Mouse (Mus musculus) limb, embryonic 15.5 days (tissue): ENCODE results near the gene Gpr15. TPM values are rescaled to one million over a fixed set of nuclear protein-coding genes. Genes with fewer than 3 reads are reported as not detected.

ENCODE experiments used
- ATAC-seq: fragments of 200-750 bp; cut with Nextera tagmentation; 2 replicates; pipeline ENCODE4 v1.8.0; 2017; ENCODE audit warnings: low read depth, moderate TSS enrichment; ENCODE audit not compliant: insufficient number of reproducible peaks, low FRiP score, low TSS enrichment
- H3K27ac ChIP-seq: fragments of 300-500 bp; sonication (generic); 2 replicates; pipeline ENCODE4 v1.5.1; 2015; ENCODE audit warnings: moderate library complexity, mild to moderate bottlenecking, inconsistent platforms
- H3K27me3 ChIP-seq: fragments of 300-500 bp; sonication (generic); 2 replicates; pipeline ENCODE4 v1.6.1; 2015; ENCODE audit warnings: inconsistent platforms
- H3K36me3 ChIP-seq: fragments of 300-500 bp; sonication (generic); 2 replicates; pipeline ENCODE4 v1.6.1; 2015; ENCODE audit warnings: inconsistent platforms
- H3K4me1 ChIP-seq: fragments of 300-500 bp; sonication (generic); 2 replicates; pipeline ENCODE4 v1.6.1; 2015; ENCODE audit warnings: inconsistent platforms
- H3K4me2 ChIP-seq: fragments of 300-500 bp; sonication (generic); 2 replicates; pipeline ENCODE4 v1.6.1; 2015; ENCODE audit warnings: mild to moderate bottlenecking, inconsistent platforms
- H3K4me3 ChIP-seq: fragments of 300-500 bp; sonication (generic); 2 replicates; pipeline ENCODE4 v1.5.1; 2015; ENCODE audit warnings: mild to moderate bottlenecking, inconsistent platforms
- H3K9ac ChIP-seq: fragments of 300-500 bp; sonication (generic); 2 replicates; pipeline ENCODE4 v1.6.1; 2015; ENCODE audit warnings: inconsistent platforms
- H3K9me3 ChIP-seq: fragments of 300-500 bp; sonication (generic); 2 replicates; pipeline ENCODE4 v1.6.1; 2016; ENCODE audit warnings: inconsistent platforms
- WGBS: fragments of 180-500 bp; shearing (Covaris S2); methylation state at CpG from one replicate; pipeline ENCODE4 v1.1.7; 2015; 5-methylcytosine and 5-hydroxymethylcytosine counted together
- polyA plus RNA-seq: library from polyadenylated mRNA; unstranded; fragments of >200 nt; fragmentation: Nextera tagmentation; extraction: Ambion mirVana; gene quantifications from 2 replicates; pipeline ENCODE4 v1.2.1, GENCODE M21; 2015

Gene Gpr15
- polyA plus RNA-seq, result not detected in 2 replicates

- no peak within 1 kb of the TSS for H3K4me2 ChIP-seq
- no peak within 1 kb of the TSS for H3K9ac ChIP-seq
- H3K4me1 ChIP-seq, result no peaks in the 10 kb centered on the region
- no peaks in the 10 kb centered on the region for H3K27me3 ChIP-seq
- H3K9me3 ChIP-seq, result no peaks in the 10 kb centered on the region
- no peak within 1 kb of the TSS for H3K27ac ChIP-seq
- no peak for ATAC-seq
- 94% methylated on average over 7 of the region's 7 CpGs for WGBS
- no peaks in the 10 kb centered on the region for H3K36me3 ChIP-seq
- H3K4me3 ChIP-seq, result no peak within 1 kb of the TSS
Measured at GRCm38 (mm10) chr16:58718666-58719120, at the start of gene Gpr15. Gpr15 (minus strand) TSS chr16:58719070.

- Histone ChIP-seq H3K36me3 (no peaks in the 10 kb centered on the region), H3K9me3 (no peaks in the 10 kb centered on the region), H3K4me3 (no peak within 1 kb of the TSS), H3K27ac (no peak within 1 kb of the TSS), H3K4me2 (no peak within 1 kb of the TSS), H3K4me1 (no peaks in the 10 kb centered on the region), H3K27me3 (no peaks in the 10 kb centered on the region), H3K9ac (no peak within 1 kb of the TSS)
- WGBS, result 87% methylated on average over 1 of the region's 1 CpGs
- no peak for ATAC-seq
Measured at GRCm38 (mm10) chr16:58763076-58763475, 44.2 kb upstream of the Gpr15 start, which contains the start of gene Olfr172. Olfr172 (minus strand) TSS chr16:58763176.

GRCm38 (mm10) chr16:58756191-58756590 is 37.3 kb upstream of the Gpr15 start:
- no peaks in the 10 kb centered on the region for H3K4me1 ChIP-seq
- H3K4me3 ChIP-seq, result no peak overlapping the region
- H3K27ac ChIP-seq, result no peak overlapping the region
- H3K4me2 ChIP-seq, result no peak overlapping the region
- ATAC-seq, result peak; percentile 58; the same call in 1 of the 2 replicates
- no peaks in the 10 kb centered on the region for H3K9me3 ChIP-seq
- H3K9ac ChIP-seq, result no peak overlapping the region
- no peaks in the 10 kb centered on the region for H3K36me3 ChIP-seq
- no peaks in the 10 kb centered on the region for H3K27me3 ChIP-seq

- Histone ChIP-seq H3K4me1 (no peaks in the 10 kb centered on the region), H3K9me3 (no peaks in the 10 kb centered on the region), H3K4me3 (no peak overlapping the region), H3K27ac (no peak overlapping the region), H3K27me3 (no peaks in the 10 kb centered on the region), H3K36me3 (no peaks in the 10 kb centered on the region), H3K4me2 (no peak overlapping the region), H3K9ac (no peak overlapping the region)
- 21% methylated on average over 1 of the region's 1 CpGs for WGBS
- ATAC-seq, result no peak
Measured at GRCm38 (mm10) chr16:58751314-58751713, 32.4 kb upstream of the Gpr15 start.

GRCm38 (mm10) chr16:58746715-58747114 is 27.8 kb upstream of the Gpr15 start:
- Histone ChIP-seq H3K4me1 (no peaks in the 10 kb centered on the region), H3K4me3 (no peak overlapping the region), H3K27me3 (no peaks in the 10 kb centered on the region), H3K27ac (no peak overlapping the region), H3K4me2 (no peak overlapping the region), H3K36me3 (no peaks in the 10 kb centered on the region), H3K9ac (no peak overlapping the region), H3K9me3 (no peaks in the 10 kb centered on the region)
- 61% methylated on average over 4 of the region's 4 CpGs for WGBS
- ATAC-seq, result no peak

GRCm38 (mm10) chr16:58740751-58741150 is 21.9 kb upstream of the Gpr15 start:
- ATAC-seq, result no peak

GRCm38 (mm10) chr16:58738800-58739199 is 19.9 kb upstream of the Gpr15 start:
- no peak overlapping the region for H3K27ac ChIP-seq
- H3K4me2 ChIP-seq, result no peak overlapping the region
- no peaks in the 10 kb centered on the region for H3K4me1 ChIP-seq
- H3K27me3 ChIP-seq, result no peaks in the 10 kb centered on the region
- no peaks in the 10 kb centered on the region for H3K9me3 ChIP-seq
- no peak overlapping the region for H3K4me3 ChIP-seq
- WGBS, result 97% methylated on average over 1 of the region's 1 CpGs
- no peak overlapping the region for H3K9ac ChIP-seq
- peaks cover 13% of the 10 kb centered on the region for H3K36me3 ChIP-seq
- no peak for ATAC-seq

More at GRCm38 (mm10) chr16:58740751-58741150, 21.9 kb upstream of the Gpr15 start:
- H3K27me3 ChIP-seq, result no peaks in the 10 kb centered on the region
- 94% methylated on average over 5 of the region's 5 CpGs for WGBS
- H3K4me2 ChIP-seq, result no peak overlapping the region
- no peak overlapping the region for H3K27ac ChIP-seq
- no peak overlapping the region for H3K9ac ChIP-seq
- no peaks in the 10 kb centered on the region for H3K4me1 ChIP-seq
- no peak overlapping the region for H3K4me3 ChIP-seq
- H3K36me3 ChIP-seq, result no peaks in the 10 kb centered on the region
- H3K9me3 ChIP-seq, result no peaks in the 10 kb centered on the region

- no peak overlapping the region for H3K4me3 ChIP-seq
- H3K9me3 ChIP-seq, result no peaks in the 10 kb centered on the region
- H3K36me3 ChIP-seq, result peaks cover 14% of the 10 kb centered on the region
- no peak for ATAC-seq
- no peaks in the 10 kb centered on the region for H3K27me3 ChIP-seq
- 80% methylated on average over 4 of the region's 4 CpGs for WGBS
- no peak overlapping the region for H3K9ac ChIP-seq
- no peak overlapping the region for H3K27ac ChIP-seq
- no peaks in the 10 kb centered on the region for H3K4me1 ChIP-seq
- no peak overlapping the region for H3K4me2 ChIP-seq
Measured at GRCm38 (mm10) chr16:58738205-58738604, 19.3 kb upstream of the Gpr15 start.

- WGBS, result under 1% methylated on average over 24 of the region's 31 CpGs
- Histone ChIP-seq H3K4me1 (peaks cover 6% of the 10 kb centered on the region), H3K36me3 (peaks cover 34% of the 10 kb centered on the region), H3K27ac (peak overlapping the region; percentile 88), H3K27me3 (no peaks in the 10 kb centered on the region), H3K9me3 (no peaks in the 10 kb centered on the region), H3K4me3 (peak overlapping the region; percentile 74), H3K9ac (peak overlapping the region; percentile 66), H3K4me2 (peak overlapping the region; percentile 52)
- peak; percentile 87 for ATAC-seq
Measured at GRCm38 (mm10) chr16:58728176-58728671, 9.4 kb upstream of the Gpr15 start.

- peak within 1 kb of the TSS; percentile 88 for H3K27ac ChIP-seq
- H3K9me3 ChIP-seq, result no peaks in the 10 kb centered on the region
- peak within 1 kb of the TSS; percentile 52 for H3K4me2 ChIP-seq
- peaks cover 27% of the 10 kb centered on the region for H3K36me3 ChIP-seq
- peaks cover 6% of the 10 kb centered on the region for H3K4me1 ChIP-seq
- WGBS, result 2% methylated on average over 33 of the region's 35 CpGs
- peak within 1 kb of the TSS; percentile 74 for H3K4me3 ChIP-seq
- ATAC-seq, result peak; percentile 100
- H3K27me3 ChIP-seq, result no peaks in the 10 kb centered on the region
- H3K9ac ChIP-seq, result peak within 1 kb of the TSS; percentile 66
Measured at GRCm38 (mm10) chr16:58727477-58728131, 8.7 kb upstream of the Gpr15 start, which contains the start of gene Cldnd1. Cldnd1 (plus strand) TSS chr16:58727910.

GRCm38 (mm10) chr16:58726680-58727476 is 8.0 kb upstream of the Gpr15 start:
- H3K4me1 ChIP-seq, result peaks cover 6% of the 10 kb centered on the region
- no peak overlapping the region for H3K9ac ChIP-seq
- ATAC-seq, result no peak
- H3K27me3 ChIP-seq, result no peaks in the 10 kb centered on the region
- H3K27ac ChIP-seq, result no peak overlapping the region
- H3K9me3 ChIP-seq, result no peaks in the 10 kb centered on the region
- 77% methylated on average over 11 of the region's 11 CpGs for WGBS
- peaks cover 20% of the 10 kb centered on the region for H3K36me3 ChIP-seq
- peak overlapping the region; percentile 43 for H3K4me2 ChIP-seq
- peak overlapping the region; percentile 74 for H3K4me3 ChIP-seq

GRCm38 (mm10) chr16:58722292-58722691 is 3.4 kb upstream of the Gpr15 start:
- Histone ChIP-seq H3K27ac (no peak overlapping the region), H3K4me1 (no peaks in the 10 kb centered on the region), H3K36me3 (no peaks in the 10 kb centered on the region), H3K9ac (no peak overlapping the region), H3K9me3 (no peaks in the 10 kb centered on the region), H3K27me3 (no peaks in the 10 kb centered on the region), H3K4me2 (no peak overlapping the region), H3K4me3 (no peak overlapping the region)
- 87% methylated on average over 2 of the region's 2 CpGs for WGBS
- ATAC-seq, result no peak
